Mouse (Mus musculus): ENCODE results near the gene Krt34.
A peak's percentile ranks its signal among the peaks of the same experiment; 100 is the strongest.

The Krt34 gene

GRCm38 (mm10) chr11:100041454-100041853 lies at the start of gene Krt34:
Gene Krt34 (minus strand): TSS chr11:100041554.
- no peak for DNase-seq (ENCODE audit: low spot score)

GRCm38 (mm10) chr11:100088378-100089025 lies 47.1 kb upstream of the Krt34 start:
- DNase-seq (ENCODE audit: low spot score), result no peak

- no peak for DNase-seq (ENCODE audit: low spot score)
These were observed 46.5 kb upstream of the Krt34 start, which contains the start of gene Krt32 for GRCm38 (mm10) chr11:100087861-100088260. Gene Krt32 (minus strand): TSS chr11:100088226.

GRCm38 (mm10) chr11:100073873-100074272 lies 32.5 kb upstream of the Krt34 start:
- no peak for DNase-seq (ENCODE audit: low spot score)

GRCm38 (mm10) chr11:100067293-100068036 lies 26.1 kb upstream of the Krt34 start:
- no peak for DNase-seq (ENCODE audit: low spot score)

GRCm38 (mm10) chr11:100066236-100067010 lies 25.1 kb upstream of the Krt34 start:
- DNase-seq (ENCODE audit: low spot score), result no peak

GRCm38 (mm10) chr11:100058875-100059274 lies 17.5 kb upstream of the Krt34 start:
- DNase-seq (ENCODE audit: low spot score), result no peak

- no peak for DNase-seq (ENCODE audit: low spot score)
These were observed 14.6 kb upstream of the Krt34 start for GRCm38 (mm10) chr11:100055686-100056655.

- DNase-seq (ENCODE audit: low spot score), result no peak
These were observed 9.1 kb upstream of the Krt34 start, which contains the start of gene Krt31 for GRCm38 (mm10) chr11:100050451-100050850. Gene Krt31 (minus strand): TSS chr11:100050551.

GRCm38 (mm10) chr11:100047193-100047592 lies 5.8 kb upstream of the Krt34 start:
- no peak for DNase-seq (ENCODE audit: low spot score)

GRCm38 (mm10) chr11:100046303-100046866 lies 5.0 kb upstream of the Krt34 start:
- no peak for DNase-seq (ENCODE audit: low spot score)

GRCm38 (mm10) chr11:100029768-100030167 lies 11.6 kb downstream of the Krt34 start, which contains the start of gene Krt33b:
Gene Krt33b (minus strand): TSS chr11:100029868.
- DNase-seq (ENCODE audit: low spot score), result no peak

- DNase-seq (ENCODE audit: low spot score), result no peak
These were observed 19.9 kb downstream of the Krt34 start for GRCm38 (mm10) chr11:100021438-100021837.

- DNase-seq (ENCODE audit: low spot score), result no peak
These were observed 21.9 kb downstream of the Krt34 start for GRCm38 (mm10) chr11:100019466-100019865.

GRCm38 (mm10) chr11:100016112-100016511 lies 25.2 kb downstream of the Krt34 start, which contains the start of gene Krt33a:
Gene Krt33a (minus strand): TSS chr11:100016212.
- DNase-seq (ENCODE audit: low spot score), result no peak

GRCm38 (mm10) chr11:100013691-100014171 lies 27.6 kb downstream of the Krt34 start:
- no peak for DNase-seq (ENCODE audit: low spot score)

- DNase-seq (ENCODE audit: low spot score), result no peak
These were observed 30.7 kb downstream of the Krt34 start for GRCm38 (mm10) chr11:100010682-100011081.

- DNase-seq (ENCODE audit: low spot score), result no peak
These were observed 33.0 kb downstream of the Krt34 start for GRCm38 (mm10) chr11:100008336-100008735.

GRCm38 (mm10) chr11:100006624-100007023 lies 34.7 kb downstream of the Krt34 start:
- no peak for DNase-seq (ENCODE audit: low spot score)

- no peak for DNase-seq (ENCODE audit: low spot score)
These were observed 35.4 kb downstream of the Krt34 start for GRCm38 (mm10) chr11:100005905-100006304.

GRCm38 (mm10) chr11:100004846-100005245 lies 36.5 kb downstream of the Krt34 start:
- peak; percentile 6 for DNase-seq (ENCODE audit: low spot score)

All from MN1 (cell line).